Mouse (Mus musculus) embryonic facial prominence, embryonic 11.5 days (tissue): ENCODE measurements around the gene Dffb. TPM values are rescaled to one million over a fixed set of nuclear protein-coding genes. Genes with fewer than 3 reads are reported as not detected.

Experiments
- polyA plus RNA-seq: library from polyadenylated mRNA; unstranded; fragments of >200 nt; fragmentation: Nextera tagmentation; extraction: Ambion mirVana; gene quantifications from 2 replicates; pipeline ENCODE4 v1.2.1, GENCODE M21; 2014

Dffb gene
- polyA plus RNA-seq, 1 experiment from 2014 or later = 12.8 TPM

Other genes starting within 250 kb of the Dffb start
- gene A430005L14Rik, start 17.9 kb downstream of the Dffb start, polyA plus RNA-seq = 107 TPM in 2 replicates
- gene Cep104, start 68 bp upstream of the Dffb start, polyA plus RNA-seq = 13.6 and 16.0 TPM in 2 replicates
- 11.9 TPM in 2 replicates for gene Lrrc47, start 36.6 kb upstream of the Dffb start, polyA plus RNA-seq
- 9.4 and 9.7 TPM in 2 replicates for gene Smim1, start 51.1 kb upstream of the Dffb start, polyA plus RNA-seq
- not detected in 2 replicates for gene Ccdc27, start 67.6 kb upstream of the Dffb start, polyA plus RNA-seq
- gene Trp73, start 165.1 kb upstream of the Dffb start, polyA plus RNA-seq = 0.84 and 1.1 TPM in 2 replicates
- 47.4 and 50.0 TPM in 2 replicates for gene Wrap73, start 167.2 kb upstream of the Dffb start, polyA plus RNA-seq
- gene Tprgl, start 185.5 kb upstream of the Dffb start, polyA plus RNA-seq = 117 and 134 TPM in 2 replicates
- gene Megf6, start 195.6 kb upstream of the Dffb start, polyA plus RNA-seq = 17.6 and 22.9 TPM in 2 replicates